Mouse (Mus musculus) neural tube, embryonic 14.5 days (tissue): ENCODE results near the gene Evc. TPM values are rescaled to one million over a fixed set of nuclear protein-coding genes. Genes with fewer than 3 reads are reported as not detected.
A peak's percentile ranks its signal among the peaks of the same experiment; 100 is the strongest.

ENCODE experiments used
- ATAC-seq: fragments of 200-750 bp; cut with Nextera tagmentation; 2 replicates; pipeline ENCODE4 v1.8.0; 2017; ENCODE audit warnings: low read depth, mild to moderate bottlenecking, moderate TSS enrichment, moderate library complexity
- H3K27ac ChIP-seq: fragments of 300-500 bp; sonication (generic); 2 replicates; pipeline ENCODE4 v1.5.1; 2014; ENCODE audit warnings: low read depth, mild to moderate bottlenecking, control low read depth, low read length, moderate library complexity, mixed read lengths
- H3K27me3 ChIP-seq: fragments of 300-500 bp; sonication (generic); 2 replicates; pipeline ENCODE4 v1.6.1; 2014; ENCODE audit warnings: low read length; ENCODE audit not compliant: control insufficient read depth, insufficient read depth
- H3K36me3 ChIP-seq: fragments of 300-500 bp; sonication (generic); 2 replicates; pipeline ENCODE4 v1.6.1; 2014; ENCODE audit warnings: low read length, mixed read lengths; ENCODE audit not compliant: control insufficient read depth, insufficient read depth
- H3K4me1 ChIP-seq: fragments of 300-500 bp; sonication (generic); 2 replicates; pipeline ENCODE4 v1.6.1; 2014; ENCODE audit warnings: low read length; ENCODE audit not compliant: control insufficient read depth, insufficient read depth
- H3K4me2 ChIP-seq: fragments of 300-500 bp; sonication (generic); 2 replicates; pipeline ENCODE4 v1.6.1; 2014; ENCODE audit warnings: mild to moderate bottlenecking, low read depth, low read length, control low read depth
- H3K4me3 ChIP-seq: fragments of 300-500 bp; sonication (generic); 2 replicates; pipeline ENCODE4 v1.5.1; 2014; ENCODE audit warnings: low read depth, low read length, control low read depth, mixed read lengths
- H3K9ac ChIP-seq: fragments of 300-500 bp; sonication (generic); replicated peaks from 2 replicates; pipeline ENCODE4 v1.6.1; 2014; ENCODE audit warnings: low read depth, mild to moderate bottlenecking, control low read depth, low read length, mixed read lengths
- H3K9me3 ChIP-seq: fragments of 300-500 bp; sonication (generic); 2 replicates; pipeline ENCODE4 v1.6.1; 2016; ENCODE audit warnings: low read length; ENCODE audit not compliant: control insufficient read depth
- WGBS: fragments of 180-500 bp; shearing (Covaris S2); extraction: QIAGEN DNeasy Blood & Tissue Kit; methylation state at CpG from one replicate; pipeline ENCODE4 v1.1.7; 2014; 5-methylcytosine and 5-hydroxymethylcytosine counted together
- polyA plus RNA-seq: library from polyadenylated mRNA; unstranded; fragments of >200 nt; fragmentation: Nextera tagmentation; extraction: Ambion mirVana; gene quantifications from 2 replicates; pipeline ENCODE4 v1.2.1, GENCODE M21; 2014

The Evc gene
- polyA plus RNA-seq, 1 experiment from 2014 or later, result 2.8 TPM

DNA sequence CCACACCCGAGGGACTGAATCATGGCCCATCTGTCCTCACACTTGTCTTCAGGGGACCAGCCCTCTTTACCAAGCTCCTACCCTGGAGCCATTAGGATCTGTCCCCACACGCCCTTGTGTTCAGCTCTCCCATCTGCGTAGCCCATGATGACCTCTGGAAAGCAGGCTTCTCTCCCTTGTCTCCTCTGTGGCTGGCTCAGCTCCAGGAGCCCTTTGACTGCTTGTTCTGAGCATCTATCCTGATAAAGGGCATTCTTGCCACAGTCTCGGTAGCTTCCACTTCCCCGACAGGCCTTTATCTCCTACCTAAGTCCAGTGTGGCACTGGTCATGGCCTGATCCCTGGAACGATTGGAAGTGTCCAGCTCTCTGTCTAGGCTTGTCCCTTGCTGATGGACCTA, 10.0 kb downstream of the Evc start:
- no peak for ATAC-seq
- no peak overlapping the region for H3K4me2 ChIP-seq
- H3K9me3 ChIP-seq, result no peaks in the 10 kb centered on the region
- H3K27me3 ChIP-seq, result no peaks in the 10 kb centered on the region
- H3K4me3 ChIP-seq, result no peak overlapping the region
- WGBS, result 89% methylated on average over 6 of the region's 6 CpGs
- no peak overlapping the region for H3K9ac ChIP-seq
- no peaks in the 10 kb centered on the region for H3K36me3 ChIP-seq
- H3K27ac ChIP-seq, result no peak overlapping the region
- no peaks in the 10 kb centered on the region for H3K4me1 ChIP-seq

DNA sequence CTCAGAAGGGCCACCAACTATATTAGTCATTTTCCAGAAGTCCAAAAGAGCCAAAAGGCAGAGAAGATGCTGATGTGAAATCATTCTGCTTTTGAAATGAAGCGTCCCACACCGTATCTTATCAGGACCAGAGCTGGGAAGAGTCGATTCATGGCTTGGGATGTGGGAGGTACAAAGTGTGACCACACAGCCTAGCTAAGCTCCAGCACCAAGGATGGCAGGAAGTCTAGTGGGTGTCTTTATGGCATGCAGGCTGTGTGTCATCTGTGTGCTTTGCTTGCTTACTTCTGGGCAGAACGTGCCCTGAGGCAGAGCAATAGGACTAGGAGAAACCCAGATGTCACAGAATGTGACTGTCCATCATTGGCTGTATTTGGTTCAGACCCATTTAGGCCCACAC, 15.9 kb downstream of the Evc start:
- ATAC-seq, result no peak
- no peaks in the 10 kb centered on the region for H3K27me3 ChIP-seq
- no peaks in the 10 kb centered on the region for H3K36me3 ChIP-seq
- 98% methylated on average over 4 of the region's 4 CpGs for WGBS
- no peak overlapping the region for H3K4me2 ChIP-seq
- H3K27ac ChIP-seq, result no peak overlapping the region
- H3K4me3 ChIP-seq, result no peak overlapping the region
- H3K4me1 ChIP-seq, result no peaks in the 10 kb centered on the region
- H3K9ac ChIP-seq, result no peak overlapping the region
- no peaks in the 10 kb centered on the region for H3K9me3 ChIP-seq

DNA sequence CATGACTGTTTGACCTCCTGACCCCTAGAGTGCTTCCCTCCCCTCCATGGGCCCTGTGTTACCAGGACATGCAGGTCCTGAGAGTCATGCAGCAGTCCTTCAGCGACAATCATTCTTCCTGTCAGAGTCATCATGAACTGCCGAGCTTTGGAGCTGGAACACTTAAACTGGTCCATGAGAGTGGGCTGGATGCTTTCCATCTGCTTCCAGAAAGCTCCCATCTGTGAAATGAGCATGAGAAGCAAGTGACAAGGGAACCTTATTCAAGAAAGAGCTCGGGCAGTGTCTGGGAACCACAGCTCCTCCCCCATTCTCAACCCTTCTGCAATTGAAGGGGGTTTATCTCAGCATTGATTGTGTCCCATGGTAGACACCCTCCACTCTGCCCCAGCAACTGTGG, 16.5 kb downstream of the Evc start:
- 75% methylated on average over 3 of the region's 3 CpGs for WGBS
- no peak overlapping the region for H3K9ac ChIP-seq
- H3K4me1 ChIP-seq, result no peaks in the 10 kb centered on the region
- no peaks in the 10 kb centered on the region for H3K9me3 ChIP-seq
- no peaks in the 10 kb centered on the region for H3K27me3 ChIP-seq
- H3K4me2 ChIP-seq, result no peak overlapping the region
- no peak for ATAC-seq
- no peaks in the 10 kb centered on the region for H3K36me3 ChIP-seq
- no peak overlapping the region for H3K27ac ChIP-seq
- H3K4me3 ChIP-seq, result no peak overlapping the region

DNA sequence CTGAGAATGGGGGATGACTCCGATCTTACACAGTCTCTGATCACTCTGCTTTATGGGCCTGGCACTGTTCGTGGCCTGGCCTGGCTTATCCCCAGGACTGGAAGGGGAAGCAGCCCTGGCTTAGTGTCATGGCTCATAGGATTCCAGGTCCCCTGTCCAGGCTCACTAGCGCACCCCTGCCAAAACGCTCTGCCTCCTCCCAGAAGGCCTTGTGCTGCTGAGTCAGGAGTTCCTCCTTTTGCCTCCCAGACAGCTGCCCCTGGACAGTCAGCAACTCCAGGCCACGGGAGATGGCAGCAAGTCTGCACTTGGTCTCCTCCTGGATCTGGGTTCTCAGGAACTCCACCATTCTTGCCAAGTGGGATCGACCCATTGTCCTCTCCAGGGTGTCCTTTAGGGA, 18.0 kb downstream of the Evc start:
- Histone ChIP-seq H3K9ac (no peak overlapping the region), H3K4me3 (no peak overlapping the region), H3K9me3 (no peaks in the 10 kb centered on the region), H3K4me1 (no peaks in the 10 kb centered on the region), H3K36me3 (no peaks in the 10 kb centered on the region), H3K27ac (no peak overlapping the region), H3K4me2 (no peak overlapping the region), H3K27me3 (no peaks in the 10 kb centered on the region)
- 93% methylated on average over 6 of the region's 6 CpGs for WGBS
- ATAC-seq, result no peak

DNA sequence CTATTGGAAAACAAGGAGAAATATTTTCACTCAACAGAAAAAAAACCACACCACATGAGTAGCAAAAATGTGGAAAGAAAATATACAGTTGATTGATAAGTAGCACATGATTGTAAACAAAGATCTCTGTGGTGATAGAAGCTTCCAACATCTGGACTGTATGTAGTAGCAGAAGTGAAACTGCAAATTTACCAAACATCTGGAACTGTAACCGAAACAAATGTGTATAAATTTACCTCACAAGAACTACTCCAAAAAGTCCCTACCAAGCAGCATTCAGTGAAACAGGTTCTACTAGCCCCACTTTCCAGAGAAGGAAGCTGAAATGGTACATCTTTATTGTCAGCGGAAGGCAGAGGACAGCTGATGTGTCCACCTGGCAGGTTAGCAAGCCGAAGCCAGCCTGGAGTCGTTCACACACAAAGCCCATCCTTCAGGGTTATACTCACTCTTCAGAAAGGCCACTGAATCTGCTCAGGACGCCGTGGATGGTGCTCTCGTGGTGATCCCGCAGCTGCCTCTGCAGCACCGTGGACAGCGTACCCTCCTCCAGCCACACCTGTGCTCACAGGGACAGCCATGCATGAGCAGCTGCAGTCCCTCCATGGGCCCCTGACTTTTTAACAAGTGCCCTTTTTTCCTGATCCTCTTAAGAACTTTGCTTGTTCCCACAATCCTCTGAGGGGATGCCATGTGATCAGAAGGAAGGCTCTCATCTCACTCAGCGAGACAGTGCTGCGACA, 23.5 kb downstream of the Evc start:
- H3K27me3 ChIP-seq, result no peaks in the 10 kb centered on the region
- no peak overlapping the region for H3K27ac ChIP-seq
- no peak overlapping the region for H3K4me2 ChIP-seq
- WGBS, result 90% methylated on average over 12 of the region's 12 CpGs
- H3K4me1 ChIP-seq, result no peaks in the 10 kb centered on the region
- no peak overlapping the region for H3K4me3 ChIP-seq
- H3K9me3 ChIP-seq, result no peaks in the 10 kb centered on the region
- ATAC-seq, result no peak
- no peaks in the 10 kb centered on the region for H3K36me3 ChIP-seq
- H3K9ac ChIP-seq, result no peak overlapping the region

DNA sequence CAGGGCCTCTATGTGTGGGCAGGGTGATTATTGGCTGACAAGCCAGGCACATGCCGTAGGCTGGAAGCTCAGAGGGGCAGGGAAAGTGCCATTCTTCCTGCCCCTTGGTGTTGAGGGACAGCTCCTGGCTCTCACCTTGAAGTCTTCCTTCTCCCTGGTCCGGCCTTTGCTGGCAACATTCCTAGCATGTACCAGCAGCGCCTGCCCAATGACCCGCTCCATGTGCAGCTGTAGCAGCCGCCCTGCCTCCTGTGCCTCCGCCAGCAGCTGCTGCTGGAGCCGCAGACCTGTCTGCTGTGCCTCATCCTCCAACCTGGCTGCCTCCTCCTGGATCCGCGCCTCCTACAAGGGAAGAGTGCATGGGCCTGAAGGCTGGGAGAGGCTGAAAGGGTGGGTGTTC, 26.7 kb downstream of the Evc start:
- no peak for ATAC-seq
- 84% methylated on average over 9 of the region's 9 CpGs for WGBS

DNA sequence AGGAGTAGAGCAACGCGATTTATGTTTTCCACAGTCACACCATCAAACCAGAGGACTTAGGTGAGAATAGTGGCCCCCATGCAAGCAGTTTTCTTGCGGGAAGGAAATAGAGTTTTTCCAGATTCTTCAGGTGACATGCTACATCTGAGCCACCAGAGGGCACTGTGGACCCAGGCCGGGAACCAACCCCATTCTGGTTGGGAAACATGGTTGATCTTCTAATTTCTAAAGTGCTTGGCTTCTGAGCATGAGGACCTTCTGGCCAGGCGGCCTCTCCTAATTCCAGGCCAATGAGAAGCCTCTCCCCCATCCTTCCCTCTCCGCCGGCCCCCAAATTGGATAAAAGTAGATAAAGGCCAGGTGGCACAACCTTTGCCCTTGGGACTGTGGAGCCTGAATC, 38.3 kb downstream of the Evc start:
- no peak overlapping the region for H3K27ac ChIP-seq
- no peak overlapping the region for H3K4me2 ChIP-seq
- H3K36me3 ChIP-seq, result no peaks in the 10 kb centered on the region
- ATAC-seq, result 0 out of 2 replicates have a peak, but pooled peaks have one; percentile 31
- H3K4me3 ChIP-seq, result no peak overlapping the region
- no peak overlapping the region for H3K9ac ChIP-seq
- H3K27me3 ChIP-seq, result no peaks in the 10 kb centered on the region
- 25% methylated on average over 7 of the region's 7 CpGs for WGBS
- H3K9me3 ChIP-seq, result no peaks in the 10 kb centered on the region
- no peaks in the 10 kb centered on the region for H3K4me1 ChIP-seq

More for the DNA sequence above, 26.7 kb downstream of the Evc start:
- Histone ChIP-seq H3K4me1 (no peaks in the 10 kb centered on the region), H3K4me2 (no peak overlapping the region), H3K27ac (no peak overlapping the region), H3K27me3 (no peaks in the 10 kb centered on the region), H3K36me3 (no peaks in the 10 kb centered on the region), H3K9ac (no peak overlapping the region), H3K9me3 (no peaks in the 10 kb centered on the region), H3K4me3 (no peak overlapping the region)

DNA sequence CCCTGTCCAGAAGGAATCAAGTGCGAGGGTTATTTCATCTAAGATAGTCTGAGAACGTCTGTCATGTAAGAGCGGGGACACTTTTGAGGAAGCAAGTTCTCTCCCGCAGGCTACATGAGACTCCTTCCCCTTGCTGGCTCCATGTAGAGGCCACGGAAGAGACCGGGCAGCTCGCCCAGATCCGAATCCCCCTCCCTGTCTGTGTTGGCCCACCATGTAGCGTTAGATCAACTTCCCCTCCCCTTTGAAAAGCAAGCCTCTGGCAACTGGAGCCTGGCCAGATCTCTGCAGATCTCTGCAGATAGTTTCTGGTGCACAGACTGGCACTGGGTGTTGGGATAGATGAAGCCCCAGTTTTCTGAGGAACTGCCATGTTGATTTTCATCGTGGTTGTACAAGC, 40.0 kb downstream of the Evc start:
- H3K27ac ChIP-seq, result no peak overlapping the region
- 82% methylated on average over 10 of the region's 10 CpGs for WGBS
- H3K4me3 ChIP-seq, result no peak overlapping the region
- H3K9me3 ChIP-seq, result no peaks in the 10 kb centered on the region
- H3K9ac ChIP-seq, result no peak overlapping the region
- H3K36me3 ChIP-seq, result peaks cover 2% of the 10 kb centered on the region
- H3K4me1 ChIP-seq, result no peaks in the 10 kb centered on the region
- no peak overlapping the region for H3K4me2 ChIP-seq
- no peaks in the 10 kb centered on the region for H3K27me3 ChIP-seq
- no peak for ATAC-seq

DNA sequence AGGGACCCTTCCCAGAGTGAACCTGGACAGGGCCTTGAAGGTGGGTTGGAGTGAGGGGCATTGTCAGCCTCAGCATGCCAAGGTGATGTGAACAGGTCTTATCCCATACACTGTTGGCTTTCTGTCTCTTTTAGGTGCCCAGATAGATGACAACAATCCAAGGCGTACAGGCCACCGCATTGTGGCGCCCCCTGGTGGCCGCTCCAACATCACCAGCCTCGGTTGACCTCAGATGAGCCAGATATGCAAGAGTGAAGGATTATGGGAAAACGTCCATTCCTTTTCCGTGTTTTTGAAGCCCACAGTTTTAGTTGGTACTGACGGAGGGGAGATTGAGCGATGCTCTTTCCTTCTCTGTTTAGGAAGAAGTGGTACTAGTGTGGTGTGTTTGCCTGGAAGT, 45.7 kb downstream of the Evc start:
- Histone ChIP-seq H3K9me3 (no peaks in the 10 kb centered on the region), H3K9ac (no peak overlapping the region), H3K4me3 (no peak overlapping the region), H3K27me3 (no peaks in the 10 kb centered on the region), H3K36me3 (peaks cover 50% of the 10 kb centered on the region), H3K27ac (no peak overlapping the region), H3K4me2 (no peak overlapping the region), H3K4me1 (no peaks in the 10 kb centered on the region)
- ATAC-seq, result no peak
- 74% methylated on average over 9 of the region's 9 CpGs for whole genome bisulfite sequencing
